Mouse (Mus musculus) ES-Bruce4 (cell line): ENCODE measurements around the gene Gm28539.

Source experiments
- CTCF ChIP-seq: IDR thresholded peaks from one replicate; pipeline ENCODE4 v1.8.1; 2011; ENCODE audit warnings: low read depth, low read length
- EP300 ChIP-seq: IDR thresholded peaks from 2 replicates; pipeline ENCODE4 v1.6.1; 2011; ENCODE audit warnings: low read depth, low read length; ENCODE audit not compliant: insufficient read depth
- POLR2A ChIP-seq: IDR thresholded peaks from one replicate; pipeline ENCODE4 v1.8.1; 2011; ENCODE audit warnings: low read length; ENCODE audit not compliant: insufficient read depth

GRCm38 (mm10) chr16:18805746-18806145, 30.6 kb upstream of the Gm28539 start:
- TF ChIP-seq POLR2A (no peak), CTCF (no peak), EP300 (no peak)
